Mouse (Mus musculus) C2C12 (cell line): Measurements from ENCODE around the gene Wdr61.

Experiments used
- CEBPB ChIP-seq: IDR thresholded peaks from one replicate; pipeline ENCODE4 v1.6.1; 2011; ENCODE audit warnings: low read depth, mild to moderate bottlenecking, control low read depth, moderate library complexity
- CTCF ChIP-seq: IDR thresholded peaks from one replicate; pipeline ENCODE4 v1.5.1; 2011; ENCODE audit not compliant: control insufficient read depth, insufficient read depth, insufficient read length
- FOSL1 ChIP-seq: IDR thresholded peaks from one replicate; pipeline ENCODE4 v1.8.0; 2011; ENCODE audit warnings: mild to moderate bottlenecking, low read length; ENCODE audit not compliant: poor library complexity, insufficient read depth, severe bottlenecking
- MAX ChIP-seq: IDR thresholded peaks from one replicate; pipeline ENCODE4 v1.6.1; 2011; ENCODE audit warnings: mild to moderate bottlenecking, control low read depth
- MYOD1 ChIP-seq: IDR thresholded peaks from one replicate; pipeline ENCODE4 v1.6.1; 2011; ENCODE audit warnings: low read depth; ENCODE audit not compliant: control insufficient read depth, insufficient read length
- MYOG ChIP-seq: IDR thresholded peaks from one replicate; pipeline ENCODE4 v1.6.1; 2011; ENCODE audit not compliant: control insufficient read depth, insufficient read length; ENCODE audit errors: extremely low read depth
- USF1 ChIP-seq: IDR thresholded peaks from one replicate; pipeline ENCODE4 v1.6.1; 2011; ENCODE audit warnings: low read depth, mild to moderate bottlenecking, control low read depth, moderate library complexity

GRCm38 (mm10) chr9:54738376-54738775 lies 4.1 kb upstream of the Wdr61 start:
- TF ChIP-seq CTCF (peak; percentile 80), MYOG (no peak), MAX (no peak), CEBPB (no peak), MYOD1 (no peak), USF1 (no peak), FOSL1 (no peak)
